Mouse (Mus musculus): Measurements from ENCODE around the gene Fpr2. TPM values are rescaled to one million over a fixed set of nuclear protein-coding genes. Genes with fewer than 3 reads are reported as not detected.
"Not testable (repeated sequence)": the region's sequence is repeated elsewhere in the genome, so short reads cannot be mapped to it uniquely, and the experiment has no call there.

The Fpr2 gene
- total RNA-seq (2021) = not detected

DNA sequence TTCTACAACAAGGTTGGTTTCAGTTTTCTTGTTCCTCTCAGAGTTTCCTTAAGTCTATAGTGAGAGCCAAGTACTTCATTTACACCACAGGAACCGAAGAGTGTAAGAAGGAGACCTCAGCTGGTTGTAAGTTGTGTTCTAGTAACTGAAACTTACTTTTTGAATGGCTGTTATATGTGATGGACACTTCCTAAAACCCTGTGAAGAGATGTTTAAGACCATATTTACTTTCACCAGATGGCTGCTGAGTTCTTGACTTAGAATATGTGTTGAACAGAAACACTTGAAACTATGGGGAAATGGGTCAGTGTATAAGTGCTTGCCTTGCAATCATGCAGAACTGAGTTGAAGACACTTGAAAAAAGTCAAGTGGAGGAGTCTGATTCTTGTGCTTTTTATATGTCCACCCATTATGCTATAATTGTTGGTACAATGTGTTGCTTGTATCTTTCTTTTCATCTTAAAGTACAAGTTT lies at the start of gene Fpr2, which contains the start of gene Fpr3:
Gene Fpr2 (plus strand): TSS at position 51 of the 475 bp plus-strand sequence.
Gene Fpr3 (plus strand): TSS at position 79 of the 475 bp plus-strand sequence.
- no peak for DNase-seq (ENCODE audit: low spot score in 2 of 2)
- intact Hi-C loops (cut with DNase I) = no loop called here

GRCm38 (mm10) chr17:17837919-17838701 lies 49.5 kb upstream of the Fpr2 start:
- peak; percentile 93 to 96 for DNase-seq (ENCODE audit: low spot score in 2 of 2)
- intact Hi-C loops (cut with DNase I) = loop anchor here (1.0 to 5.0 kb wide), 2 partner anchors 12 to 59 kb away; no protein-coding TSS in a partner anchor

- DNase-seq (ENCODE audit: low spot score in 2 of 2) = no peak
- intact Hi-C loops (cut with DNase I) = loop anchor here (5.0 kb wide), 1 partner anchor 58 kb away; no protein-coding TSS in a partner anchor
Measured at GRCm38 (mm10) chr17:17839276-17839675, 48.3 kb upstream of the Fpr2 start.

DNA sequence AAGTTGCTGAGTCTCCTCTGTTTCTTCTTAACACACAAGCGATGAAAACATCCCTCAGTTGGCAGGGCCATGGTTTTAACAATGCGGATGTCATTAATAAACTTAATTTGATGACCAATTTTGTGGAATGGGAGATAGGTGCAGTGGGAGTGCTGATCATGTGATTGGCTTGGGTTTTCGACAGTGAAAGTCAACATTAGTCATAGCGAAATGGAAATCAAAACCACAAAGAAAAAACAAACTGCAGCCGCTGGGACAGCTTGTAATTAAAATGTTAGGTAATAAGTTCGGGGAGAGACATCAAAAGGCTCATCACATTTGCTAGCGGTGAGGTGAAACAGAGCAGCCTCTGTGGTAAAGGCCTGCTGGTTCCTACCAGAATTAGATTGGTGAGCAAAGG lies 46.8 kb upstream of the Fpr2 start:
- no peak for DNase-seq (ENCODE audit: low spot score in 2 of 2)
- intact Hi-C loops (cut with DNase I) = no loop called here

DNA sequence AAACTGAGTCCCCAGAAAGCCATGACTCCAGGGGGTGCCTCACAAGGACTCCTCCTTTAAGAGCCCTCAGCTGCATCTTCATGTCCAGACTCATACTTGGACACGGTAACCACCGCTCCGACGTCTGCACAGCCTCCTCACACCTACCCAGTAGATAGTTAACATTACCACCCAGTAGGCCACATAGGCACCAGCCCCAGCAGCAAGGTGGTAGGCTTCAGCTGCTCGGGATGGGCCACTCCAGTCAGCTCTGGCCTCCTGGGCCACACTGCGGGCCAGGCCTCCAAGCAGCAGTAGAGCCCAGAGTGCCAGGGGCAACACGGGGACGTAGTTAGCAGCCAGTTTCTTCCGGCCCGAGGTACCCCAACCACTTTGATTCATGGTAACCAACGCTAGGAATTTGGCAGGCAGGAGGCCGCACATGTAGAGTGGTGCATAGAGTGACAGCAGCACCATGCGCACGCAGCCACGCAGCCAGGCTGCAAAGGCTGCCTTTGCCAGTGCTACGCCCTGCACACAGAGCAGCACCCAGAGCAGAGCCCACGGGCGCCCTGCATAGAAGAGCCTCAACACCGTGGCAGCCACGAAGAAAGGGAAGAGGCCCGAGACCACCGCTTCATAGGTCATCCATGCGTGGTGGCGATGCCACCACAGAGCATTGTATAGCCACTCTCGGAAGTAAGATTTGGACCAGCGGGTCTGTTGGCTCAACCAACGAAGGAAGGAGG lies 43.9 kb upstream of the Fpr2 start:
- intact Hi-C loops (cut with DNase I) = no loop called here
- no peak for DNase-seq (ENCODE audit: low spot score in 2 of 2)

- intact Hi-C loops (cut with DNase I); DNase-seq (ENCODE audit: low spot score in 2 of 2): not testable (repeated sequence)
Measured at GRCm38 (mm10) chr17:17844606-17845005, 43.0 kb upstream of the Fpr2 start.

GRCm38 (mm10) chr17:17845187-17846027 lies 42.2 kb upstream of the Fpr2 start:
- intact Hi-C loops (cut with DNase I) = no loop called here
- DNase-seq (ENCODE audit: low spot score in 2 of 2) = no peak

- no peak for DNase-seq (ENCODE audit: low spot score in 2 of 2)
- intact Hi-C loops (cut with DNase I) = no loop called here
Measured at GRCm38 (mm10) chr17:17848988-17849387, 38.6 kb upstream of the Fpr2 start.

DNA sequence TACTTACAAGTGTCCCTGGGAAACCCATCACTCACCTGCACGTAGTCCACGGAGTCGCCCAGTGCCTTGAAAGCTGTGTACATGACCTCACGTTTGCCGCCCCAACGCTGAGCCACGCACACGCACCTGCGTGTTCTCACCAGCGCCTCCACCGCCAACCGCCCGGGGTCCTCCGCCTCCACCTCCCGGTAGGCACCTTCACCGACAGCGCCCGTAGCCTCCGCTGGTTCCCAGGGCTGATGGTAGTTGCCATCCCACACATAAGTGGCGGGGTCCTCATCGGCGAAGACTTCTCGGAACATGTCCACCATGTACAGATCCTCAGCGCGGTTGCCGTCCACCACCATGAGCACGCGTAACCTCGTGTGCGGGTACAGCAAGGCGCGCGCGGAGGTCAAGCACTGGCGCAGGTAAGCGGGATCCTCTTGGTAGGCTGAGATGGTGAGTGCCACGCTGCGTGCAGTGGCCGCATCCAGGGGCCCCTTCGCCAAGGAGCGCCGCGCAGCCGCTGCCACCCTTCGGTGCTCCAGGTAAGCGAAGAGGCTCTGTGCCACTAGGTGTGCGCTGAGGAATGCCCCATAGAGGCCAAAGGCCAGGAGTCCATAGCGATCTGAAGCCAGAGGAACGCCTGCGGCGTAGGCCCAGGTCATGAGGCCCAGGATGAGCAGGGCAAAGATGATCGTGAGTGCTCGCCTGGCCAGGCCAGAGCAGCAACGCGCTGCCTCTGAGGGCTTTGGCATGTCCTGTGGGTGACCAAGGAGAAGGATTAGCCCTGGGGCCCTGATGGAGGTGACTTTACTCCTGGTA lies 37.5 kb upstream of the Fpr2 start:
- peak in 1 of 2 experiments; percentile 31 for DNase-seq (ENCODE audit: low spot score in 2 of 2)
- intact Hi-C loops (cut with DNase I) = no loop called here

GRCm38 (mm10) chr17:17855064-17855838 lies 32.4 kb upstream of the Fpr2 start, which contains the start of gene Has1:
Gene Has1 (minus strand): TSS chr17:17855205.
- intact Hi-C loops (cut with DNase I) = no loop called here
- DNase-seq (ENCODE audit: low spot score in 2 of 2) = no peak

GRCm38 (mm10) chr17:17856612-17857011 lies 31.0 kb upstream of the Fpr2 start:
- intact Hi-C loops (cut with DNase I) = no loop called here
- no peak for DNase-seq (ENCODE audit: low spot score in 2 of 2)

DNA sequence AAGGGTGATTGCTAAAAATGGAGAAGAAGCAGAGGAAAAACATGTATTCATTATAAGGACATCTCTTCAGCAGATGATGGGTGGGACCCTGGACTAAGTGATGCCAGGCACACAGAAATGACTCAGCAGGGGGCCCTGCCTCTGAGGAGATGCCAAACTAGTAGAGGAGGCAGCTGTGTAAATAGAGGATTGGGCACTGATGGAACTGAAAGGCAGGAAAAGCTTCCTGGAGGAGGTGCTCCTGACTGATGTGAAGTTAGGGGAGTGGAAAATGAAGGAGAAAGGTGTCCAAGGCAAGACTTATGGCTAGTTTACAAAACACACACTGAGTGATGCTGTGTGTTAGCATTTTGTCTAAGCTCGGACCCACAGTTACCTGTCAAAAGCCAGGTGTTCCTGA lies 30.2 kb upstream of the Fpr2 start:
- intact Hi-C loops (cut with DNase I) = no loop called here
- no peak for DNase-seq (ENCODE audit: low spot score in 2 of 2)

- DNase-seq (ENCODE audit: low spot score in 2 of 2) = no peak
- intact Hi-C loops (cut with DNase I) = no loop called here
Measured at GRCm38 (mm10) chr17:17860110-17860509, 27.5 kb upstream of the Fpr2 start.

- intact Hi-C loops (cut with DNase I) = no loop called here
- no peak for DNase-seq (ENCODE audit: low spot score in 2 of 2)
Measured at GRCm38 (mm10) chr17:17862360-17862759, 25.3 kb upstream of the Fpr2 start.

- no peak for DNase-seq (ENCODE audit: low spot score in 2 of 2)
- intact Hi-C loops (cut with DNase I) = no loop called here
Measured at GRCm38 (mm10) chr17:17865168-17865567, 22.5 kb upstream of the Fpr2 start.

GRCm38 (mm10) chr17:17866801-17867469 lies 20.7 kb upstream of the Fpr2 start:
- no peak for DNase-seq (ENCODE audit: low spot score in 2 of 2)

GRCm38 (mm10) chr17:17870892-17871550 lies 16.6 kb upstream of the Fpr2 start:
- intact Hi-C loops (cut with DNase I) = no loop called here
- no peak for DNase-seq (ENCODE audit: low spot score in 2 of 2)

More at GRCm38 (mm10) chr17:17866801-17867469, 20.7 kb upstream of the Fpr2 start:
- intact Hi-C loops (cut with DNase I) = no loop called here
